Mouse (Mus musculus): ENCODE data around the gene Cabp1.

Gene Cabp1

DNA sequence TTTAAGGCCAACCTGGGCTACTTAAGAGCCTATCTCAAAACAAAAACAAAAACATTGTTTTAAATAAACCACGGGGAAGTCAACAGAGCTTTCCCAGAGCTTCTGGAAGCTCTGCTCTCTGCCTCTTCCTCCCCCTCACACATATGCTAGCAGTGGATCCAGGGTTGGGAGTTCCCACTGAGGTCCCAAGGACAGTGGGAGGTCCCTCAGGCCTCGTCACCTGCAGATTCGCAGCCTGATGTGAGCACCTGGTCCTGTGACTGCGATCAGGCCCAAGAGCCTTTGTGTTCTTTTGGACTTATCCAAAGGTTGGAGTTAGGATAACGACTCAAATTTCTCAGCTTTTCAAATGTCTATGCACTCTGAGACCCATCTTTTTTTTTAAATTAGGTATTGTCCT, 14.4 kb upstream of the Cabp1 start:
- DNase-seq = no peak

DNA sequence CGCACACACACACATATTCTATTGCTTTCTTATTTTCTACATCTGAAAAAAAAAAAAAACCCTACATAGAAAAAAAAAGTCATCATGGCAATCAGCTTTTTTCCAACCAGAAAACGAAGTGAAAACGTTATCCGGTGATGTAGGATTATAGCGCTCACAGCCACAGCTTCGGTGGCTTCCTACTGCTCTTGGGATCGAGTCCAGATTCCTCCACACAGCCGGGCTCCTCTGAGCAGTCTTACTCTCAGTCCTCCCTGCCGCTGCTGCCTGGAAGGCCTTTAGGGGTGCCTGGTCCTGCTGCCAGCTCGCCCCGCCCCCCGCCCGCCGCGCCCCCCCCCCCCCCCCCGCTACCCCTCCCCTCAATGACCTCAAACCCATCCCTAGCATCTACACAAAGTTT, 13.7 kb upstream of the Cabp1 start:
- DNase-seq = no peak

GRCm38 (mm10) chr5:115207244-115207643, 13.1 kb upstream of the Cabp1 start:
- DNase-seq = no peak

DNA sequence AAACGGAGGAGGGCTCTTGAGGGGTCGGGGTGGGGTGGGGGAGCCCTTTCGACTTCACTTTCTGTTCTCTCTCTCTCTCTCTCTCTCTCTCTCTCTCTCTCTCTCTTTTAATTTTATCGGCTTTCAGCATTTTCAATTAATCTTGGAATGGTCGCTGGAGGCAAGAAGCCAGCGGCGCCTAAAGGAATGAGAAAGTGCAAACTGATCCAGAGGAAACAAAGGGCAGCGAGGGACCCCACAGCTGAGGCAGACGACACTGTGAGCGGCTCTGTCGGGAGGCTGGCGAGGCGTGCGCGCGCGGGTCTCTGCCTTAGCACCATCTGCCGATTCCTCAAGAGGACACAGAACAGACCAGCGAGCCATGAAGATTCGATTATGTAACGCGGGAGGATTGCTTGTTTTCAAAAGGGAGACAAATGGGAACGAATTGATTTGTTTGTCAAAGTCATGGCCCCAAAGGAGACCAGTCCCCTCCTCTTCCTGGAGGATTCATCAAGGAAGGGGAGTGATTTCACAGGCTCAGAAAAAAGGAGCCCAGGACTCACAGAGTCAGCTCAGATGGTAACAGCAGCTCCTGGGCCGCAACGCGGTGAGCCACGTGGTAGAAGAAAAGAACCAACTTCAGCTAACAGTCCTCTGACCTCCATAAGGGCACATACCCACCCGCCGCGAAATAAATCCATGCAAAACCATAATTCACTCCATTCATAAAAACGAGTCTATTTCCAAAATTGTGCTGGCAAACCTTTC, 10.6 kb upstream of the Cabp1 start:
- peak; percentile 91 for DNase-seq

GRCm38 (mm10) chr5:115203735-115204561, 9.8 kb upstream of the Cabp1 start:
- DNase-seq = peak; percentile 43

DNA sequence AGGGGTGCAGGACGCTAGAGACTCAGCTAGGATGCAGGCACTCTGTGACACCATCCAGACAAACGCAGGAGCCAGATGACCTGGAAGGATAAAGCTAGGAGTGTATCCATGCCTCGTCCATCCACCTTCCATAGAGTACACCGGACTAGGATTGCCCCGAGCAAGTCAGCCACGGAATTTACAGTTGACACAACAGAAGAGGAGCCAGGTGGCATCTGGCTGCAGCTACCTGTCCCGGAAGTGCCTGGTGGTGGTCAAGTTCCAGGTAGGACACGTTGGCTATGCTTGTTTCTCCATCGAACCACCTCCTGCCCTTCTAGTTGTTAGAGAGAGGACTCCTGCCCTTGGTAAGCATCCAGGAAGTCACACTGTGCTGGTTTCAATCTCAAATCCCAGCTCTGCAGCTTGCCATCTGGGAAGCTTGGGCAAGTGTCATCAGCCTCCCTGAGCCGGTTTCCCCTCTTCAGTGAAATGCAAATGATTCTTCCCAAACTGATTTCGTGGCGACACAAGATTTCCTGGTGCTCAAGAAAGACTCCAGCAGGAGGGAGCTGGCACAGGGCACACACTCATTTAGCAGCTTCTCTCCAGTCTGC, 543 bp upstream of the Cabp1 start:
- DNase-seq = no peak

GRCm38 (mm10) chr5:115193226-115193625, 955 bp downstream of the Cabp1 start:
- DNase-seq = peak; percentile 60

GRCm38 (mm10) chr5:115192828-115193195, 1.4 kb downstream of the Cabp1 start:
- no peak for DNase-seq

GRCm38 (mm10) chr5:115191880-115192827, 2.0 kb downstream of the Cabp1 start:
- DNase-seq = peak; percentile 68

- no peak for DNase-seq
Observed at GRCm38 (mm10) chr5:115190081-115190480, 4.1 kb downstream of the Cabp1 start.

GRCm38 (mm10) chr5:115188824-115189223, 5.4 kb downstream of the Cabp1 start:
- DNase-seq = peak; percentile 69

DNA sequence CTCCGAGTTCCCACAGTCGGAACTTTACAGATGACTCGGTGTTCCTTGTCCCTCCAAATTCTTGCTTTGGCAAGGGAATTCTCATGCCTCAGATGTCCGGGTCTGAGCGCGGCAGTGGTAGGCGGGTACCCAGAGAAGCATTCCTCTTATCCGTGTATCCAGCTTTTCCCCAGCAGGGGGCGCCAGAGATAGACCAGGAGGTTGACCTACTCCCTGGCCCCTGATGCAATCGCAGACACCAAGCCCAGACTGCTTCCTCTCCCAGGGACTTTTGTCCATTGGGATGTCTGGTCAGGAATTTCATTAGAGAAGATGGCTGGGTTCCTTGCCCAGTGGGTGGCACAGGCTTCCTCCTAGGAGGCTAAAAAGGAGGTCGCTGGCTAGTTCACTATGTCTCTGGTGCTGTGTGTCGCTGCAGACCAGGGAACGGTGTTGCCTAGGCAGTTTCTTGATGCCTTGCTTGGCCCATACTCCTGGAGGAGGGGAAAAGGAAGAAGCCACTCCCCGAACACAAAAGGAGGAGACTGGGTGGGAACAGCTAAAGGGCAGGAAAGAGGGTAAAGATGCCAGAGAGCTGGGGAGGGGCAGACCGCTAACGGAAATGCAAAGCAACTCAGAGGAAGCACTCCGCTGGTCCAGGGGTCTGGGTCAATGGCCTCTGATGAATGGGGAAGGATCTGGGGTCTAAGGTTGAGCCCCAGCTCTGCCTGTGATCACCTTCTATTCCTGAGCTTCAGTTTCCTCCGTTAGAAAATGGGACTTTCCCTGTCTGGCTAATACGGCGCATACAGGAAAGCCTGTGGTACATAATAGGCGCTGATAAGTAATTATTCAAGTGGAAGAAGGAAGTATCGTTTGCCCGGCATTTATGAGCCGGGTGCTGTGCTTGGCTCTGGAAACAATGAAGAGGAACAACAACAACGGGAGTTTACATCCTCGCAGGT, 6.7 kb downstream of the Cabp1 start:
- DNase-seq = peak; percentile 95

GRCm38 (mm10) chr5:115186371-115187073, 7.7 kb downstream of the Cabp1 start:
- peak; percentile 95 for DNase-seq

DNA sequence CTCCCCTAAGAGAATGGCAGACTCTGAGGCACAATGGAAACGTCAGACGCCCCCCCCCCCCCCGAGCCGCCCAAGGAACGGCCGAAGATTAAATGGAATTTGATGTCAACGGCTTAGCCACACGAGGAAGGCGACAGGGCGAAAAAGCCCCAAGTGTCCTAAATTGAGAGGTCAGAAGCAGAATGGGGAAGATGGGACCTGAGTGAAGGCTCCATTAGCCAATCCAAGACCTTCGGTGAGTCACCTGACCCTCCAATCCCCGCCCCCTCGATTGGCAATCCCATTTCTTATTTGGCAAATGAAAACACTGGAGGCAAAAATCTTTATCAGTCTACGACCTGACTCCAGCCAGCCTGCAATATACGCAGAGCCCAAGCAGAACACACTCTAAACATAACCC, 9.5 kb downstream of the Cabp1 start:
- peak; percentile 94 for DNase-seq

DNA sequence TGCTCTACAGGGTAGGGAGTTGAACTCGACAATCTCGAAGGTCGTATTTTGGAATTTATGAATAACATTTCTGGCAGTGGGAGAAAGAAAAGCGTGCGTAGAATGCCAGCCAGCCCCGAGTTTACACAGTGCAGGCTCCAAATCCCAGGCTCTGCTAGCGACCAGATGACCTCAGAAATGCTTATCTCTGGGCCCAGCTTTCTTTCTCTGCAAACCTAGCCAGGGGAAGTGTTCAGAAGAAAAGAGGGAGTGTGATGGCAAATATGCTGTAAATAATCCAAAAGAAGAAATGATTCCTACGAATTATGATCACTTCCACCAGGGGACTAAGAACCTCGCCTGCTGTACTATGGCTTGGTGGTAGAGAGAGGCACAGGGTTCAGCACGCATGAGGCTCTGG, 10.7 kb downstream of the Cabp1 start:
- DNase-seq = no peak

- DNase-seq = peak; percentile 50
Observed at GRCm38 (mm10) chr5:115182925-115183324, 11.3 kb downstream of the Cabp1 start.

GRCm38 (mm10) chr5:115181248-115181940, 12.8 kb downstream of the Cabp1 start:
- no peak for DNase-seq

- DNase-seq = no peak
Observed at GRCm38 (mm10) chr5:115179596-115179995, 14.6 kb downstream of the Cabp1 start.

GRCm38 (mm10) chr5:115177866-115178265, 16.3 kb downstream of the Cabp1 start:
- no peak for DNase-seq

- no peak for DNase-seq
Observed at GRCm38 (mm10) chr5:115174554-115174953, 19.6 kb downstream of the Cabp1 start.
